In the genomic region with DNA sequence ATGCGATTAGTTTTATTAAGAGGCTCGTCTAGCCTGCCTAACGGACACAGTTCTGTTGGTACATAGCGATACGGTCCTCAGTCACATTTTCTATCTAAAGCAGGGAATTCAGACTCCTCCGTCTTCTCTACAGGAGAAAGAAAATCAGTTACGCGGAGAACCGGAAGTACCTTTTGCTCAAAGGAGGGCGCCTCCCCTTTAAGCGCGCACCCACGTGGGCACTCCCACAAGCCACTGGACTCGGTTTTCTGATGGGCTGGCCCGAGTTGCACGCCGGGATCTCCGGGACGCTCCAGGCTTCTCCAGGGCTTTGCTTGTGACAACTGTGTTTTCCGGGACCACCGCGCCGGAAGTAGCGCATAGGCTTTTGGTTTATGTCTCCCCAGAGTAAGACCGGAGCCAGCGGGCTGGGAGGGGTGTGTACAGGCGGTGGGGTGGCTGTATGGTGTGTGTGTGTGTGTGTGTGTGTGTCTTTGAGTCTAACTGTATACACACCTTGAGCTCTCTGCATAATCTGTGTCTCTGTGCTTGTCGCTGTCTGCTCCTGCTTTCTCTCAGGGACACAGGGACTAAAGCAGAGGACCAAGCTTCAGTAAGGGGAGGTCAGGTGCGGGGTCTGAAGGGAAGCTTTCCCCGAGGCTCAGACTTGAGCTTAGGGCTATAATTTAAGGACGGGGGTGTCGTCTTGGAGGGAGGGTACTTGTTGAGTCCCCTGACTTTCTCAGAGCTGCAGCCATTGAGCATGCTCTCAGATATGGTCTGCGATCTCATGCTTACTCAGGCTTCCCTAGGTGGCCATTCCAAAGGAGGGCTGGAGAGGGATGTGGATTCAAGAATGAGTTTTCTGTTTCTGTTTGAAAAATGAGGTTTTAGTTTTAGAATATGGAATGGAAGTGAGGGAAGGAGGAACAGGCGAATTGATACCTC, we compare ENCODE assay signal across 8 mouse cellular contexts. TPM values are rescaled to one million over a fixed set of nuclear protein-coding genes. Genes with fewer than 3 reads are reported as not detected.
DNase-seq lines count a peak whose midpoint lies in the region; ATAC-seq and TF ChIP-seq lines count a peak whose summit lies in the region.

A gene (plus strand): TSS at position 285 of the 927 bp plus-strand sequence.

- H3K27ac ChIP-seq in gastrocnemius, adult 2 months = peak within 1 kb of the TSS; percentile 85

- TF ChIP-seq CTCF in gastrocnemius, adult 2 months (IDR thresholded peaks at IDR 0.05) = no peak

- H3K36me3 ChIP-seq in megakaryocyte, embryonic 14.5 days (replicated peaks; ENCODE audit: low read length) = peaks cover 7% of the 10 kb centered on the region

- peak; percentile 96 for DNase-seq in ZHBTc4 (ENCODE audit: low read depth, low spot score)
- peak; percentile 90 for DNase-seq in gastrocnemius, adult 2 months
- DNase-seq in hindlimb bud, embryonic 11.5 days (ENCODE audit: extremely low spot score, low read depth, low spot score) = peak; percentile 54
- peak; percentile 83 to 89 for DNase-seq in left cerebral cortex, adult 8-10 months (ENCODE audit: low spot score in 2 of 2)
- DNase-seq in right cerebral cortex, postnatal 10 days (ENCODE audit: low spot score in 2 of 2) = peak; percentile 95 to 96
- DNase-seq in urinary bladder, postnatal 25 days (ENCODE audit: low spot score) = peak; percentile 71

- peak; percentile 97 for ATAC-seq in common myeloid progenitor, adult 5-6 weeks (replicated peaks; ENCODE audit: low read depth, poor library complexity, severe bottlenecking)

- H3K4me1 ChIP-seq in megakaryocyte, embryonic 14.5 days = peaks cover 66% of the 10 kb centered on the region

- no peaks in the 10 kb centered on the region for H3K9me3 ChIP-seq in megakaryocyte, embryonic 14.5 days

- intact Hi-C loops in gastrocnemius, adult 2 months (cut with DNase I) = loop anchor here (2.0 to 10.0 kb wide), 3 partner anchors 22 to 104 kb away; a partner anchor contains a TSS

- H3K4me3 ChIP-seq in gastrocnemius, adult 2 months = peak within 1 kb of the TSS; percentile 75
- peak within 1 kb of the TSS; percentile 94 for H3K4me3 ChIP-seq in megakaryocyte, embryonic 14.5 days (replicated peaks)

- H3K27me3 ChIP-seq in megakaryocyte, embryonic 14.5 days (replicated peaks) = no peaks in the 10 kb centered on the region

RNA-seq across cellular contexts. Expression of the gene that starts here (rescaled TPM):
- 5.0 and 8.3 TPM in 2 replicates for total RNA-seq in common myeloid progenitor, adult 5-6 weeks (2017)
- 1 to 10 TPM; 2.3 to 2.7 TPM for total RNA-seq in gastrocnemius, adult 2 months (2021)
- total RNA-seq in left cerebral cortex, adult 8-10 months (2022) = 1 to 10 TPM; 4.6 to 5.7 (median 5.3) TPM
- not detected in 2 replicates for polyA plus RNA-seq in megakaryocyte, embryonic 14.5 days (2012; ENCODE audit: insufficient read depth, low replicate concordance)

Comparison
In these comparisons a context has a peak if more than half of its experiments do, and no peak if none do; other contexts are left out.
1. Peak in every context shown above with its lines: DNase-seq, ATAC-seq, H3K4me3 ChIP-seq and H3K27ac ChIP-seq.